Mouse (Mus musculus): ENCODE measurements around the gene Adgrg2. TPM values are rescaled to one million over a fixed set of nuclear protein-coding genes. Genes with fewer than 3 reads are reported as not detected.

Adgrg2 gene
- polyA plus RNA-seq, 1 experiment from 2014 or later: 2.2 TPM

GRCm38 (mm10) chrX:160441272-160441671 is 50.8 kb downstream of the Adgrg2 start:
- Histone ChIP-seq H3K4me2 (replicated peaks) (no peak overlapping the region), H3K27me3 (peaks cover 23% of the 10 kb centered on the region; the same call in 1 of the 2 replicates), H3K9me3 (no peaks in the 10 kb centered on the region), H3K4me1 (no peaks in the 10 kb centered on the region), H3K4me3 (no peak overlapping the region), H3K36me3 (no peaks in the 10 kb centered on the region), H3K27ac (replicated peaks) (no peak overlapping the region), H3K9ac (replicated peaks) (no peak overlapping the region)
- ATAC-seq (ENCODE audit: low FRiP score, low read depth): no peak

- Histone ChIP-seq H3K4me3 (no peak overlapping the region), H3K36me3 (no peaks in the 10 kb centered on the region), H3K9me3 (no peaks in the 10 kb centered on the region), H3K27ac (replicated peaks) (no peak overlapping the region), H3K9ac (replicated peaks) (no peak overlapping the region), H3K4me2 (replicated peaks) (no peak overlapping the region), H3K27me3 (peaks cover 24% of the 10 kb centered on the region), H3K4me1 (no peaks in the 10 kb centered on the region)
- WGBS: 86% methylated on average over 3 of the region's 3 CpGs
- ATAC-seq (ENCODE audit: low FRiP score, low read depth): no peak
Measured at GRCm38 (mm10) chrX:160448351-160448750, 57.9 kb downstream of the Adgrg2 start.

- Histone ChIP-seq H3K4me3 (no peak overlapping the region), H3K27me3 (peaks cover 24% of the 10 kb centered on the region), H3K9me3 (no peaks in the 10 kb centered on the region), H3K4me2 (replicated peaks) (no peak overlapping the region), H3K4me1 (no peaks in the 10 kb centered on the region), H3K9ac (replicated peaks) (no peak overlapping the region), H3K27ac (replicated peaks) (no peak overlapping the region), H3K36me3 (no peaks in the 10 kb centered on the region)
- ATAC-seq (ENCODE audit: low FRiP score, low read depth): no peak
- 91% methylated on average over 2 of the region's 2 CpGs for WGBS
Measured at GRCm38 (mm10) chrX:160449363-160449762, 58.9 kb downstream of the Adgrg2 start.

- H3K4me1 ChIP-seq: no peaks in the 10 kb centered on the region
- H3K9ac ChIP-seq (replicated peaks): no peak overlapping the region
- H3K4me2 ChIP-seq (replicated peaks): no peak overlapping the region
- WGBS: 75% methylated on average over 5 of the region's 5 CpGs
- no peak overlapping the region for H3K4me3 ChIP-seq
- H3K36me3 ChIP-seq: no peaks in the 10 kb centered on the region
- no peak overlapping the region for H3K27ac ChIP-seq (replicated peaks)
- no peak for ATAC-seq (ENCODE audit: low FRiP score, low read depth)
- H3K9me3 ChIP-seq: no peaks in the 10 kb centered on the region
- peaks cover 17% of the 10 kb centered on the region for H3K27me3 ChIP-seq
Measured at GRCm38 (mm10) chrX:160455686-160456085, 65.2 kb downstream of the Adgrg2 start.

- Histone ChIP-seq H3K27me3 (peaks cover 12% of the 10 kb centered on the region; the same call in 1 of the 2 replicates), H3K9ac (replicated peaks) (no peak overlapping the region), H3K36me3 (no peaks in the 10 kb centered on the region), H3K27ac (replicated peaks) (no peak overlapping the region), H3K4me2 (replicated peaks) (no peak overlapping the region), H3K9me3 (no peaks in the 10 kb centered on the region), H3K4me3 (no peak overlapping the region), H3K4me1 (no peaks in the 10 kb centered on the region)
- 77% methylated on average over 3 of the region's 3 CpGs for WGBS
- ATAC-seq (ENCODE audit: low FRiP score, low read depth): no peak
Measured at GRCm38 (mm10) chrX:160471257-160471786, 80.8 kb downstream of the Adgrg2 start.

- Histone ChIP-seq H3K27me3 (peaks cover 32% of the 10 kb centered on the region), H3K4me2 (replicated peaks) (no peak overlapping the region), H3K36me3 (no peaks in the 10 kb centered on the region), H3K27ac (replicated peaks) (no peak overlapping the region), H3K4me1 (no peaks in the 10 kb centered on the region), H3K4me3 (no peak overlapping the region), H3K9me3 (no peaks in the 10 kb centered on the region), H3K9ac (replicated peaks) (no peak overlapping the region)
- WGBS: 88% methylated on average over 2 of the region's 2 CpGs
- ATAC-seq (ENCODE audit: low FRiP score, low read depth): no peak
Measured at GRCm38 (mm10) chrX:160489784-160490183, 99.3 kb downstream of the Adgrg2 start.

GRCm38 (mm10) chrX:160494333-160494732 is 103.8 kb downstream of the Adgrg2 start:
- H3K9ac ChIP-seq (replicated peaks): no peak overlapping the region
- no peaks in the 10 kb centered on the region for H3K4me1 ChIP-seq
- peaks cover 38% of the 10 kb centered on the region for H3K27me3 ChIP-seq
- H3K36me3 ChIP-seq: no peaks in the 10 kb centered on the region
- H3K9me3 ChIP-seq: no peaks in the 10 kb centered on the region
- no peak overlapping the region for H3K4me3 ChIP-seq
- H3K4me2 ChIP-seq (replicated peaks): no peak overlapping the region
- no peak for ATAC-seq (ENCODE audit: low FRiP score, low read depth)
- WGBS: 50% methylated on average over 3 of the region's 3 CpGs
- H3K27ac ChIP-seq (replicated peaks): no peak overlapping the region

- WGBS: 79% methylated on average over 6 of the region's 6 CpGs
Measured at GRCm38 (mm10) chrX:160494921-160495320, 104.4 kb downstream of the Adgrg2 start.

GRCm38 (mm10) chrX:160496473-160496872 is 106.0 kb downstream of the Adgrg2 start:
- Histone ChIP-seq H3K9ac (replicated peaks) (no peak overlapping the region), H3K4me1 (no peaks in the 10 kb centered on the region), H3K4me2 (replicated peaks) (no peak overlapping the region), H3K9me3 (no peaks in the 10 kb centered on the region), H3K27me3 (peaks cover 30% of the 10 kb centered on the region), H3K36me3 (no peaks in the 10 kb centered on the region), H3K4me3 (no peak overlapping the region), H3K27ac (replicated peaks) (no peak overlapping the region)
- WGBS: 75% methylated on average over 5 of the region's 5 CpGs
- ATAC-seq (ENCODE audit: low FRiP score, low read depth): no peak

More at GRCm38 (mm10) chrX:160494921-160495320, 104.4 kb downstream of the Adgrg2 start:
- H3K4me3 ChIP-seq: no peak overlapping the region
- H3K4me1 ChIP-seq: no peaks in the 10 kb centered on the region
- no peak for ATAC-seq (ENCODE audit: low FRiP score, low read depth)
- H3K36me3 ChIP-seq: no peaks in the 10 kb centered on the region
- H3K27ac ChIP-seq (replicated peaks): no peak overlapping the region
- no peaks in the 10 kb centered on the region for H3K9me3 ChIP-seq
- H3K4me2 ChIP-seq (replicated peaks): no peak overlapping the region
- no peak overlapping the region for H3K9ac ChIP-seq (replicated peaks)
- H3K27me3 ChIP-seq: peaks cover 38% of the 10 kb centered on the region

- Histone ChIP-seq H3K27me3 (peaks cover 33% of the 10 kb centered on the region), H3K9me3 (no peaks in the 10 kb centered on the region), H3K9ac (replicated peaks) (no peak overlapping the region), H3K36me3 (no peaks in the 10 kb centered on the region), H3K4me3 (no peak overlapping the region), H3K4me1 (peaks cover 4% of the 10 kb centered on the region; the same call in 1 of the 2 replicates), H3K27ac (replicated peaks) (no peak overlapping the region), H3K4me2 (replicated peaks) (no peak overlapping the region)
- ATAC-seq (ENCODE audit: low FRiP score, low read depth): no peak
- 90% methylated on average over 3 of the region's 3 CpGs for WGBS
Measured at GRCm38 (mm10) chrX:160501095-160501494, 110.6 kb downstream of the Adgrg2 start.

GRCm38 (mm10) chrX:160501687-160502047 is 111.2 kb downstream of the Adgrg2 start:
- Histone ChIP-seq H3K9me3 (no peaks in the 10 kb centered on the region), H3K4me2 (replicated peaks) (peak overlapping the region; percentile 54), H3K27ac (replicated peaks) (peak overlapping the region; percentile 54; the same call in 1 of the 2 replicates), H3K36me3 (no peaks in the 10 kb centered on the region), H3K4me1 (peaks cover 4% of the 10 kb centered on the region; the same call in 1 of the 2 replicates), H3K27me3 (peaks cover 30% of the 10 kb centered on the region), H3K9ac (replicated peaks) (peak overlapping the region; percentile 54), H3K4me3 (peak overlapping the region; percentile 61)
- 33% methylated on average over 12 of the region's 12 CpGs for WGBS
- peak; percentile 85 for ATAC-seq (ENCODE audit: low FRiP score, low read depth)

- H3K27ac ChIP-seq (replicated peaks): peak within 1 kb of the TSS; percentile 54
- H3K9me3 ChIP-seq: no peaks in the 10 kb centered on the region
- peak; percentile 98 for ATAC-seq (ENCODE audit: low FRiP score, low read depth)
- H3K9ac ChIP-seq (replicated peaks): peak within 1 kb of the TSS; percentile 54
- no peaks in the 10 kb centered on the region for H3K36me3 ChIP-seq
- H3K27me3 ChIP-seq: peaks cover 27% of the 10 kb centered on the region
- H3K4me2 ChIP-seq (replicated peaks): peak within 1 kb of the TSS; percentile 54
- 18% methylated on average over 58 of the region's 61 CpGs for WGBS
- peak within 1 kb of the TSS; percentile 61 for H3K4me3 ChIP-seq
- peaks cover 4% of the 10 kb centered on the region; the same call in 1 of the 2 replicates for H3K4me1 ChIP-seq
Measured at GRCm38 (mm10) chrX:160502048-160503041, 111.9 kb downstream of the Adgrg2 start, which contains the start of gene Phka2. Phka2 (plus strand) TSS chrX:160502166.

Data from midbrain, embryonic 12.5 days (tissue).